Mouse (Mus musculus) liver, embryonic 14.5 days (tissue): ENCODE data around the gene Tacc2.

ENCODE experiments used
- CTCF ChIP-seq: IDR thresholded peaks from 2 replicates; pipeline ENCODE4 v1.5.1; 2016; ENCODE audit warnings: antibody characterized with exemption, low read depth, control low read depth
- EP300 ChIP-seq: IDR thresholded peaks from 2 replicates; pipeline ENCODE4 v1.6.1; 2016; ENCODE audit warnings: antibody characterized with exemption, low read depth

GRCm38 (mm10) chr7:130603556-130603955 lies 26.3 kb downstream of the Tacc2 start:
- TF ChIP-seq EP300 (no peak), CTCF (no peak)
